Mouse (Mus musculus): ENCODE data around the gene Cntn5. TPM values are rescaled to one million over a fixed set of nuclear protein-coding genes. Genes with fewer than 3 reads are reported as not detected.

The Cntn5 gene
- polyA plus RNA-seq, 1 experiment: 0.02 TPM

DNA sequence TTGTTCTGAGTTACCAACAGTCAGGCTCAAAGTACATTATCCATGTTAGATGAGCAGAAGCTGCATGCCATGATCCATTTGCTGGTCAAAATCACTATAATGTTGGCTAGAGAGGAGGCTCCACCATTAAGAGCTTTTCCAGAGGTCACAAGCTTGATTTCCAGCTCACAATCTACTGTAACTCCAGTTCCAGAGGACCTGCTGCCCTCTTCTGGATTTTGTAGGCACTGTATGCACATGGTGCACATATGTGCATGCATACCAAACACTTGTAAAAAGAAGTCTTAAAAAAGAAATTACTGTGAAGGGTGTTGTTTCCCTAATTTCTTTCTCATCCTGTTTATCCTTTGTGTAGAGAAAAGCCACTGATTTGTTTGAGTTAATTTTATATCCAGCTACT is 439.8 kb downstream of the Cntn5 start:
- DNase-seq (ENCODE audit: low read depth, low spot score): no peak

DNA sequence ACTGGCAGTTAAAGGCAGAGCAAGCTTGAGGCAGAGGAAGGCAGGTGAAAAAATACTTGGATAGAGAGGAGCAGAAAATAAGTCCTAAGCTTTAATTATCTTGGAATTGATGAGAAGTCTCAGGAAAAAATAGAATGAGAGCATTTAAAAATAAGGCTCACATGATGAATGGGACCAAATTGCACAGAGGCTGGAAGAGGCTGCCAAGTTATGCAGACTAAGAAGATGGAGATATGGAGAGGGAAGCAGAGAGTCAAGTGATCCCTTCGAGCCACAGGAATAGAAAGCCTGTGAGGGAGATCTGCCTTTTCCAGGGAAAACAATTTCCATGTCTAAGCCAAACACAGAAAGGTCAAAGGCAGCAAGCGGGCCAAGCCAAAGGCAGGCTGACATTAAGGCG is 446.7 kb downstream of the Cntn5 start:
- 50% methylated on average over 3 of the region's 3 CpGs for WGBS
- no peak for DNase-seq (ENCODE audit: low read depth, low spot score)

DNA sequence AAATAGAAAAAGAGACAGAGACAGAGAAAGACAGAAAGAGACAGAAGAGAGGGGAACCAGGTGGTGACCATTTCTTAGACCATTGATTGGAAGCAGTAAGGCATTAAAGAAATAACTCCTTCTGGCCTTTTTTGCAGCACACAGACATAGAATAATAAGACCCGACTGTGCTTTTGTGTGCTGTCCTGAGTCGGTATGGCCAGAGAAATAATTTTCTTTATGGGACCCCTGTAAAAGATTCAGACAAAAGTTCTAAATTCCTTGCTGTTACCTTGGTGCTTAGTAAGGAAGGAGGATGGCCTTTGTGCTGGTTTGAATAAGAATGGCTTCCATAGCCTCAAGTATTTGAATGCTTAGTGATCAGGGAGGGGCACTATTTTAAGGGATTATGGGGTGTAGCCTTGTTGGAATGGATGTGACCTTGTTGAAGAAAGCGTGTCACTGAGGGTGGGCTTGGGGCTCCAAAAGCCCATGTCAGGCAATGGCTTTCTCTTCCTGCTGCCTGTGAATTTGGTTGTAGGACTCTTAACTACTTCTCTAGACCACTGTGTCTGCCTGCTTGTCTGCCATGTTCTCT is 455.5 kb downstream of the Cntn5 start:
- DNase-seq (ENCODE audit: low read depth, low spot score): no peak
- 80% methylated on average over 3 of the region's 3 CpGs for WGBS

DNA sequence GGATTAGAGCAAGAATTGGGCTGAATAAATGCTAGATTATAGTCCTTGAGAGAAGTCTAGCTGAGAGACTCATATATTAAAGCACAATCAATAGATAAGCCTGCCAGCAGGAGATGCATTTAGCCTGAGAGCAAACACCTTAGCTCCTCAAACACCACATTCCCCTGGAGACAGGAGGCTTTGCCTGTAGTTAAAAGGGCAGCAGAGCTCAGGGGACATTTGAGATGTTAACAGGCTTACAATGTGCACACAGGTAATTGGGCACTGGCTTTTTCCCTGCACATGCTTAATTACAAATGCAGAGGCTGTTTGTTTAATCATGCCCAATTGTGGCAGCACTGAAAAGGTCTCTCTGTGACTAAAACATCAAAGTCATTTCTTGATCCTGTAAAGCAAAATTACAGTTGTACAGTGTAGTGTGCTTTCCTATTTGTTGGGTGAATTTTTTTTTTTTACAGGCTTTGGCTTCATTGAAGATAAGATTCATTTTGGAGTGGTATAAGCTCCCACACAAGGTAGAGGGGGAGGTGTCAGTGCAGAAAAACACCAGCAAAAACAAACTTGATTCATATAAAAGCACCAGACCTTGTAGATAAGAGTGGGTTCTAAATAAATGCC is 457.2 kb downstream of the Cntn5 start:
- DNase-seq (ENCODE audit: low read depth, low spot score): no peak

DNA sequence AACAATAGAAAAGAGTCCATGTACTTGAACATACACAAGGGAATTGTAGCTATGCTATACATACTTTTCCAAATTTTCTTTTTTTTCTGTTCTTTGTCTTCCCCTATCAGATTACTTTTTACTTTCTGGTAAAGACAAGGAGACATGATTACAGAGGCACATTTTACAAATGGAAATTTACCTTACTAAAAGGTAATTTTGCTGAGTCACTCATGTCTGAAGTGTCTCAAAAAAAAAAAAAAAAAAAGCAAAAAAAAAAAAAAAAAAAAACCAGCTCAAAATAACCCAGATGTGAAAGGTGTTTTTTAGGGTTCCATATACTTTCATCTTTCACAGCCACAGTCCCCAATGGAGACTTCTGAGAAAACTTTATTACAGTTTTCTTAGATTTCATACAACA is 492.5 kb downstream of the Cntn5 start:
- DNase-seq (ENCODE audit: low read depth, low spot score): no peak

DNA sequence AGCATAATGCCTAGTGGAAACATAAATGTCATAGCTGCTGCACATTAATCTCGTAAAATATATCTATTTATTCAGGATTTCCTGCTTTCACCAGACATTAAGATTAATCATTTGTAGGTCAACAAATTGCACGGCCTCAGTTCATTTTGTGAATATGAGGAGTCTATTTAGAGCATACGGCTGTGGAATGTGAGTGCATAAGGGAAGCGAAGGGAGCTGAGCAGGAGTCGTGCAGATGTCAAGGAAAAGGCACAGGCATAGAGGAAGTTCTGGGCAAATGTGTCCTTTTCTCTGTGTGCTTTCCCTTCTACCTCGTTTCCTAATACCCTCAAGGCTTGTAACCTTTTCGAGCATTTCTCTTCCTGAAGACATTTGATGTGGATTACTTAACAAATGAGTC is 504.5 kb downstream of the Cntn5 start:
- no peak for DNase-seq (ENCODE audit: low read depth, low spot score)
- WGBS: 40% methylated on average over 7 of the region's 7 CpGs

DNA sequence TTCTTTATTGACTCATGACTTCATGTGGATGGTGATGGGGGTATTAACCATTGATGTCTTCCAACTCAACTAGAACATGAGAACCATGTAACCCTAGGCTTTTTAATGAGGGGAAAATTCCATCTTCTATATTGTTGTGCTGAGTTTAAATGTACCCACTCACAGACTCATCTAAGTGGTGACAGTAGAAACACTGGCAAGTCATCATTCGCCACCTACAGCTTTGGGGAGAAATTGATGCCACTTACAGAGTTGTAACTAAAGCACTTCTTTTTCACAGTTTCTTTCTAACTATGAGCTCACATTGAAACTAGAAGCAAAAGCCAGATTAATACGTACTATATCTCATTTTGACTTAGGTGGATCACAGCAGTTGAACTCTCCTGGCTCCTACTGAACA is 514.7 kb downstream of the Cntn5 start:
- no peak for DNase-seq (ENCODE audit: low read depth, low spot score)
- 87% methylated on average over 2 of the region's 2 CpGs for WGBS

DNA sequence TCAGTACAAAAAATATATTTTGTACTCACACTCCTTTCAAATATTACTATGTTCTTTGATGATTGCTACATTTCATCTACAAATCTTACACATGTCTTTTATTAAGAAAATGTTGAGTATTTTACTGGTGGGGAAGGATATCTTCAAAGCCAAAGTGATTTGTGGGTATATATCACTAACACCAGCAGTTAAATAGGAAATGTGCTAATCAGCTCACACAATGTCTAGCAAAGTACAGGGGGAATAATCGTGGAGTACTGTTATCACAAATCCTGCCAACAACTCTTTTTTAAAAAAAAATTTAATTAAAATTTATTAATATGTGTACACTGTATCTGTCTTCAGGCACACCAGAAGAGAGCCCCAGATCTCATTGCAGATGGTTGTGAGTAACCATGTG is 520.1 kb downstream of the Cntn5 start:
- DNase-seq (ENCODE audit: low read depth, low spot score): no peak
- WGBS: 75% methylated on average over 1 of the region's 1 CpGs

DNA sequence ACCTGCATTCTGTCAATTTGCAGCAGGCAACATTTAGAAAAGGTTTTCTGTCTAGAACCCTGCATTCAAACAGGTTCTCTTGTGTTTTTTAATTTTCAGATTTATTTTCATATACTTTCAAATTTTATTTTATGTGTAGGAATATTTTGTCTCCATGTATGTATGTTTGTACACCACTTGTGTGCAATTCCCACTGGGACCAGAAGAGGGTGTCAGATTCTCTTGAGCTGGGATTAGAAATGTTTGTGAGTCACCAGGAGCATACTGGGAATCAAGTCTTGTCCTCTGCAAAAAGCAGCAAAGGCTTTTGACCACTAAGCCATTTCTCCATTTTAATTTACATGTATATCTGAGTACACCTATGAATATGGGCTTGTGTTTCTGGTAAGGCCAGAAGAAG is 521.4 kb downstream of the Cntn5 start:
- no peak for DNase-seq (ENCODE audit: low read depth, low spot score)

DNA sequence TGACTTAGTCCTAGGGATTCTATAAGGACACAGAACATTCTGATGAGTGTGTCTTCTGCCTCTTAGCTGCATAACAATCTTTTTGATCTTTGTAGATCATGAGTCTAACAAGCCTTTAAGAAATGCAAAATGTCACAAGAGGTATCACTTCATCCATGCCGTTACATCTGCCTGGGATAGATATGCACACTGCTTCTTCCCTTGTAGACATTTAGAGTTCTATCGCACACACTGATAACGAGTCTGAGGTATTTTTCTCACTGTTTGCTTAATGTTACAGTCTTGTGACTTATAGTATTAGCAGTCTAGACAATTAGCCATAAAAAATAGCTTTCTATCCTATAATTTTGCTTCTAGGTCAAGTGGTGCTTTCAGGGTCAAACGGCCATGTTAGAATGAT is 522.9 kb downstream of the Cntn5 start:
- 84% methylated on average over 4 of the region's 4 CpGs for WGBS
- no peak for DNase-seq (ENCODE audit: low read depth, low spot score)

DNA sequence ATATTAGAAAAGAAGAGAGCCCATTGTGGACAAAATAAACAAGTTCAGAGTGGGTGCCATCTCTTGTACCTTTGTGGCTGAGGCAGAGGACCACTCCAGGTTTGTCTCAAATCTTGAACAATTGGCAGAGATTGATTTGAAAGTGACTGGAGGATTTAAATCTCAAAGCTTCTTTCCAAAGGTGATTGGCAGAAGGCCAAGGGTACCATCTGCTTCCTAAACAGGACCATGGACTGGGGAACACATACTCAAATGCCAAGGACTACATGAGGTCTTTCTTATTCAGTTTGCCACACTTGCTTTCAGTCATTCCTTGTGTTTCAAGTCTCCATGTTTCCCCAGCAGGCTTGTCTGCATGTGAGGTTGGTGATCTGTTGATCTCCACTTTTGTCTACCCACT is 528.3 kb downstream of the Cntn5 start:
- DNase-seq (ENCODE audit: low read depth, low spot score): no peak

DNA sequence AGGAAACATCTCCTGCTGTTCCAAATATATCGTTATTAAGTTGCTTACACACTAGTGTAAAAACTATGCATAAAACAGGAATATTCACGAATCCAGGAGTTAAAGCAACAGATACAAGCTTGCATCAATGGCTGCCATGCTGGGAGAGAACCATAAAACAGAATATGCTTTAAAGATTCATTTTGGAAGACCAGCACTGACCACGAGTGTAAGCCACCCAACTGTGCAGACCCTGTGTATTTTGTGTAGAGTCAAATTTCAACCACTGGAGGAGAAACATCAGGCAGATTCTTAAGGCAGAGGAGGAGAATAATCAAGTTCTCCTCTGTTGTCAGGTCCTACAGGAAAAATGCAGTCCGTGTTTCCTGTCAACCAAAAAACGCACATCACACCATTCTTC is 535.6 kb downstream of the Cntn5 start:
- WGBS: 58% methylated on average over 5 of the region's 5 CpGs
- DNase-seq (ENCODE audit: low read depth, low spot score): no peak

DNA sequence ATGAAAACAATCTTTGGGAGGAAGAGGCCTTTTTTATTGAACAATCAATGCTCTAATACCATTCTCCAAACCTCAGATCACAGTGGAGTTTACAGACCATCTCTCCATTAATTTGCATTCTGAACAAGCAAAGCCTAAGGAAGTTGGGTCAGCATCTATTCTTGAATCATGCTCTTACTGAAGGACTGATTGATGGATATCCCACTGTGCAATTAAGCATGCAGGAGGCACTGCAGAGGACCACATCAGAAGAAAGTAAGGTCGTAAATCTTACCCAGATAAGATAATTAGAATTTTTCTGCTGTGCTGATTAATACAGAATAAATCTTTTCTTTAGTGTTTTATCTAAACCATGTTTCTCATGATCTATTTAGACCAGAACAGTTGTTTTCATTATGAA is 536.2 kb downstream of the Cntn5 start:
- no peak for DNase-seq (ENCODE audit: low read depth, low spot score)
- WGBS: 47% methylated on average over 1 of the region's 1 CpGs

DNA sequence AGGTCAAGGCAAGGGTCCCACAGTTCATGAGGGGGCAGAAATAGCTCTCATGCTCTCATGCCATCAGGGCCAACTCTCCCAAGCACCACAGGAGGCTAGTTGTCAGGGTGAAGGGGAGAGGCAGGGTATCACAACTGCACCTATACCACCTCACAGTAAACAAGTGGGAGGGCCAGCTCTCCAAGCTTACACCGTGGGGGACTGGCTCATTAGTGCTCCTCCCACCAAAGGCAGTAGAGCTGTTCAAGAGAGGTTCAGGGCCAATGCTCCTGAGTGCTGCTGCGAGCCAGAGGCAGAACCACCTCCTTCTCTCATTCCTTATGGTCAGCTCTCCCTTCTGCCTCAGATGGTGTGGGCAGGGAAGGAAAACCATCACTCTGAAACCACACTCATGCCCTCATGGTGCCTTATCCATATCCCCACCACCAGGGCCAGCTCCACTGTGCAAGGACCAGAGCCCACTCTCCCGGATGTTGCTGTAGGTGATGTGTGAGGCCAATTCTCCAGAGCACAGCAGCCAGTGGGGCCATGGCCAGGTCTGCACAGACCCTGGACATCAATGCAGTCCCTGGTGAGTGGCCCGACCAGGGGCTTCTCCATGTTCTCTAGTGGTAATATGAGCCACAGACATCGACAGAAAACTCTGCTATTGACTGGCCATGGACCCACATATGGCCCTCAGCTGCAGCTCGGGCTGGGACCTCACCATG is 538.2 kb downstream of the Cntn5 start:
- 51% methylated on average over 6 of the region's 6 CpGs for WGBS
- no peak for DNase-seq (ENCODE audit: low read depth, low spot score)

DNA sequence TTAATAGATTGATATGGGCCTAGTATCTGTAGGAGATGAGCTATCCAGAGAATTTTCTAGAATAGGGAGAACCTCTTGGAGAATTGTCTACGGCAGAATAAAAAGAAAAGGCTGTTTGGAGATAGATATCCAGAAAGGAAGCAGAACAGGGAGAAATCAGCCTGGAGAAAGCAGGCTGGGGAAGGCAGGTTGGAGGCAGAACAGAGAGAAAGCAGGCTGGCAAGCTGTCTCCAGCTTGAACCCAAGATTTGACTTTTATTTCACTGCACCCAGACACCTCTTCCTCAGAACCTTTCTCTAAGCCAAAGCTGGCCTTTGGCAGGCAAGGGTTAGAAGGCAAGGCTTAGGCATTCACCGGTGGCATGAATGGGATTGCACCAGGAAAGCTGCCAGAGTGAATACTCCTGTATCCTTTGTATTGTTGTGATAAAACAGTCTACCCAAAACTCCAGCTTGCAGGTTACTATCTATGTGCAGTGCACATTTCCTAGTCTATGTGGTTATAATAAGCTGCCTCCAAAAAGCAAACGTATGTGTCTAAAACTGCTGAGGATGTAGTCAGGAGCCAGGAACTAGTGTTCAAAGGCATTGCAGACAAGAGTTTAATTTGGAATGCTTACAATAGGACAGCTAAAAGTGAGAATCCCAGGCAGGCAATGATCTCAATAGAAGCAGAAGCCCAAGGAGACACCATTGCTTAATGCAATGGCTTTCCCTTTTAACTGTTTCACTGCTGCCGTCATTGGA is 553.5 kb downstream of the Cntn5 start:
- DNase-seq (ENCODE audit: low read depth, low spot score): no peak
- WGBS: 82% methylated on average over 4 of the region's 4 CpGs

DNA sequence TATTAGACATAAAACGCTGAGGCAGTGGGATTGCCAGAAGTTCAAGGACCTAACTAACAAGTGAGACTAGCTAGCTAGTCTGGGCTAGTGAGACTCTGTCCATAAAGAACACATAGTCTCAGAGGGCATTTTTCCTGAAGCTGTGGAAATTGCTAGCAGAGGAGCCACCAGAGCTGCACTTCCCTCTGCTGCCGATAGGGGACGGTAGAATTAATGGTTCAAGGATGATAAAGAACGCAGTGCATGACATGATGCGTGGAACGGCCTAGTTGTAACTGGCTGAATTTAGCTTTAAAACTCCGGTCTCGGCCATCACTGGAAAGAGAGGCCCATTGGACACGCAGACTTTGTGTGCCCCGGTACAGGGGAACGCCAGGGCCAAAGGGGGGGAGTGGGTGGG is 555.8 kb downstream of the Cntn5 start:
- no peak for DNase-seq (ENCODE audit: low read depth, low spot score)
- 88% methylated on average over 11 of the region's 11 CpGs for WGBS

DNA sequence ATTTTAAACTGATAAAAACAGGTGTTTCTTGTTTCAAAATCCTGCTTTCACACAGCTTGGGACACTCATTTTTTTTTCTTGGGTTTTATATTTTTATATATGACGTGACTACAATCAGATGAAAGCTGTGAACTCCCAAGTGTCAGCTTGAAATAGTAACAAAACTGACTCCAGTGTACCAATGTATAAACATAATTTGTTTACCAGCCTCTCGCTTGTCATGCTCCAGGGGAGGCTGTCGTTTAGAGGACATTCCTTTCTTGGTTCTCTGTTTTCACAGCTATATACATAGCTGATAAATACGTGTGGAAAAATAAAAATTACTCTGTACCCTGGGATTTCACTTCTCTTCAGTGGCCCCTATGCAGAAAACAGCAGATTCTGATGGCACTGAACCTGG is 556.4 kb downstream of the Cntn5 start:
- DNase-seq (ENCODE audit: low read depth, low spot score): no peak

DNA sequence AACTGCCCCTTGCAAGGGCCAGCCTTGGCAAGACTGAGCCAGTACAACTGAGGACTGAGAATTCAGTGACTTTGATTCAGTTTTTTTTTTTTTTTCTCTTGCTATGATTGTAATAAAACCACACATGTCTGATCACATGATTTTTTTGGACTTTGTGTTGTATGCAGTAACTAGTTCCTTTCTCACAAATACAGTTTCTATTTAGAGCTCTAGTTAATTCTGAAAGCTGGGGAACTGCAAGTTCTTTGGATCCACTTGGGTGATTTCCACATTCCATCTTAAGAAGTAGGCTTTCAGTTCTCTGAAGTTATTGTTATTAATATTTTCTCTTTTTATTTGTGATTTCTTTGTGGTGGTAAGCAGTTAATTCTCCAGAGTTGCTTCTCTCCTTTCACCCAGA is 563.8 kb downstream of the Cntn5 start:
- DNase-seq (ENCODE audit: low read depth, low spot score): no peak

More for the DNA sequence above, 556.4 kb downstream of the Cntn5 start:
- 45% methylated on average over 4 of the region's 4 CpGs for WGBS

DNA sequence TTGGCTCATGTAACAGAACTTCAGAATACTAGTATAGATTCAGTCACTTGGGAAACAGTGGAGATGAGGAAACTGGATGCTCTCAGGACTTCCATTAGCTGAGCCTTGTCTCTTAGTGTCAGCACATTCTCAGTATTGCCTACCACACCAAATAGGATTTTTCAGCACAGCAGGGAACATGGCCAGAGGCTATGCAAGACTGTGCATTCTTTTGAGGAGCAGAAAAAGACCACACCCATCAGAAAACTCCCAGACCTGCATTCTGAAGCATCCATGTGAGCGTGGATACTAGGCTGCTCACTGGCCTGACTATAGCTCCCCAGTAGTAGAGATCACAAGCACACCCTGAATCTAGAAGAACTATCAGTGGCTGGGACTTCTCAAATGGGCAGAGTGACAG is 564.9 kb downstream of the Cntn5 start:
- DNase-seq (ENCODE audit: low read depth, low spot score): no peak
- 64% methylated on average over 1 of the region's 1 CpGs for WGBS

DNA sequence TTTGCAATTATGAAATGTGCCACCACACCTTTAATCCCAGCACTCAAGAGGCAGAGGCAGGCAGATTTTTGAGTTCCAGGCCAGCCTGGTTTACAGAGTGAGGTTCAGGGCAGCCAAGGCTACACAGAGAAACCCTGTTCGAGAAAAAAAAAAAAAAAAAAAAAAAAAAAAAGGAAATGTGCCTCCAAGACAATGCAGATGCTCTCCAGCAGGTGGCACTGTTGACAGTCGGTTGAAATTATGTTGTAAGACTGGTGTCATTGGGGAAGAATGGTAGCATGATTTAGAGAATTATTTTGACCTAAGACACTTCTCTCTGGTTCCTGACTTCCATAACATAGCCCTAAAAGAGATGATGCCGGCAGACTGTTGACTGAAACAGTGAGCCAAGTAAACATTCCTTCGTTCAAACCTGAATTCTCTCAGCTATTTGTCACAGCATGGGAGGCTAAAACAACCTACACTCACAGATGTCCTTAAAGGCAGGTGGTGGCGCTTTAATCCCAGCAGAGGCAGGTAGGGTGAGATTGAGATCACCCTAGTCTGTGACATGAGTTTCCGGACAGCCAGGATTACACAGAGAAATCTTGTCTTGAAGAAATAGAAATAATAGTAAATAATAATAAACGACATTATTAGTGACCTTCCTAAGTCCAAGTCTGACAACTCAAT is 579.7 kb downstream of the Cntn5 start:
- 38% methylated on average over 7 of the region's 7 CpGs for WGBS
- DNase-seq (ENCODE audit: low read depth, low spot score): no peak

DNA sequence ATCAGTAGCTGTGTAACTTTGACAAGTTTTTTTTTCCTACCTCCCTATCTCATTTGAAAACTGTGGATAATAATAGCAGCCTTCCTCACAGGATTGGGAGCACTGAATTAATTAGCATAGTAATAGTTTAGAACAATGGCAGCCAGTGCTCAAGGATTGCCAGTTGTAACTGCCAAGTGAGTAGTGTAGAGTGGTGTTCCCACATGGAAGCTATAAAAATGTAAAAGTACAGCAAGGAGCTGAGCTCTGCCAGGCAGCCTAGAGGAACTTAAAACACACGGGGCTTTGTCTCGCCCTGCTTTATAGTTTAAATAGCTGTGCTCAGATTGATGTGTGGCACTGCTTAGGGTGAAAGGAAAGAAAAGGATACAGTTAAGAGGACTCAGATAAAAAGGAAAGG is 635.2 kb downstream of the Cntn5 start:
- WGBS: 44% methylated on average over 2 of the region's 2 CpGs
- no peak for DNase-seq (ENCODE audit: low read depth, low spot score)

Data from large intestine, adult 2 months (tissue).